Comparison of ENCODE assay signal across 20 mouse cellular contexts in the genomic region with DNA sequence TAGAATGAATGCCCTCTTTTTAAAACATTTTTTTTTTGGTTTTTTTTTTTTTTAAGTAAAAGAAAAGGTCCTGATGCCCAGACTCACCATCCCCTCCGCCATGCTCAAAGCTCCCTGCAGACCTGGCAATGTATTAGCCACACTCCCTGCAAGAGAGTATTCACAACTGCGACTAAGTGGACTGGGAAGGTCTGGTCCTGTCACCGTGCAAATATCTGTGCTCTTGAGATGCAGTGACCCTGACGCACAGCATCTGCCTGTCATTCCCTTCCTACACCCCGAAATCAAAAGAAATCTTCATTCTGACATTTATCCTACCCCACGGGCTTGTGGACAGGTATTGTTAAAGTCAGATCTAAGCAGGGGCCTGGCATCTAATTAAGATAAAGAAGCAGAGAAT.
"Had no signal": no experiment of that assay in that cellular context is flagged by ENCODE, and none has a peak within 500 bp of the region (broad histone marks: within the 10 kb centered on the region; RNA-seq: fewer than 3 reads in every experiment).

No protein-coding gene starts in this region.

- DNase-seq: kidney, adult 2 months; kidney, postnatal 25 days; layer of hippocampus, adult 9-11 months; liver; lung, adult 18-20 months; lung, postnatal 10 days; lung, postnatal 36 days; right cerebral cortex, postnatal 25 days; spleen, adult 18-20 months; thymus, postnatal 25 days had no signal

- ATAC-seq: liver, embryonic 12.5 days had no signal

- H3K9ac ChIP-seq: limb, embryonic 13.5 days; liver, embryonic 12.5 days; liver, embryonic 15.5 days; lung, embryonic 15.5 days; stomach, embryonic 15.5 days had no signal

- H3K4me3 ChIP-seq: layer of hippocampus, adult 2 months; limb, embryonic 10.5 days; limb, embryonic 13.5 days; liver, embryonic 12.5 days; liver, embryonic 15.5 days; lung, embryonic 15.5 days; megakaryocyte, embryonic 14.5 days; stomach, embryonic 15.5 days had no signal

- H3K9me3 ChIP-seq: limb, embryonic 10.5 days; liver, embryonic 12.5 days; liver, embryonic 15.5 days; lung, embryonic 15.5 days; stomach, embryonic 15.5 days had no signal

- H3K4me1 ChIP-seq: liver, embryonic 12.5 days; liver, embryonic 15.5 days; megakaryocyte, embryonic 14.5 days had no signal

- H3K36me3 ChIP-seq: limb, embryonic 10.5 days; limb, embryonic 13.5 days; liver, embryonic 12.5 days; liver, embryonic 15.5 days; lung, embryonic 15.5 days; stomach, embryonic 15.5 days had no signal

- H3K4me2 ChIP-seq: limb, embryonic 13.5 days; liver, embryonic 12.5 days; liver, embryonic 15.5 days; lung, embryonic 15.5 days; midbrain, embryonic 11.5 days; stomach, embryonic 15.5 days had no signal

- H3K27ac ChIP-seq: kidney, postnatal 0 days; layer of hippocampus, adult 2 months; limb, embryonic 10.5 days; limb, embryonic 13.5 days; liver, embryonic 12.5 days; liver, embryonic 15.5 days; lung, embryonic 15.5 days; stomach, embryonic 15.5 days had no signal
